Mouse (Mus musculus) liver, embryonic 14.5 days (tissue): ENCODE data around the gene Pafah1b1.

ENCODE experiments used
- CTCF ChIP-seq: IDR thresholded peaks from 2 replicates; pipeline ENCODE4 v1.5.1; 2016; ENCODE audit warnings: antibody characterized with exemption, low read depth, control low read depth
- EP300 ChIP-seq: IDR thresholded peaks from 2 replicates; pipeline ENCODE4 v1.6.1; 2016; ENCODE audit warnings: antibody characterized with exemption, low read depth

DNA sequence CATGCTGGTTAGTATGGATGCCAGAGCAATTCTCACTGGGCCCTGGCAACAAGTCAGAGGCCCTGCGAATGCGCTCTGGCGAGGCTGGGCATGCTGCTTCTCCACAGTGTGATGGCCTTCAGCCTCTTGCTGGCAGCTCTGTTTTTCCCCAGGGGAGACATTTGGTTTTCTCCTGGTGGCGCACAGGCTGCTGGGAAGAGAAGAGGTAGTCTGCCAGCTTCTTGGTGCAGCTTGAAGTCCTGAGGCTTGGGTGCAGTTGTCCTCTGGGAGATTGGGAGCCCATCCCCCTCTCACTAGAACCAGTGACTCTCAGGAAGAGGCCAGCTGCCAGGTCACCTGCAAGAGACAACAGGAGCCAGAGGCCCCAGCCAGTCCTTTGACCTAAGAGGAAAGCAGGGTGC lies 71.7 kb downstream of the Pafah1b1 start:
- TF ChIP-seq CTCF (no peak), EP300 (no peak)
